Mouse (Mus musculus) WW6 (cell line): ENCODE measurements at regions not wholly inside any gene's neighbourhood (a gene's known extent, or its start where the extent isn't known, plus 50 kb on each side); places are given as distances from the start of the nearest gene placed in this dataset.
"Not testable (repeated sequence)": the region's sequence is repeated elsewhere in the genome, so short reads cannot be mapped to it uniquely, and the experiment has no call there.

Experiments used
- DNase-seq: peaks from one replicate; pipeline ENCODE4 v3.0.0-alpha.2; 2013; ENCODE audit warnings: low read depth, low spot score

- no peak for DNase-seq
Observed at GRCm38 (mm10) chr7:83394156-83394555, 190.6 kb upstream of the Tmc3 start.

- no peak for DNase-seq
Observed at GRCm38 (mm10) chr7:83399668-83400067, 185.1 kb upstream of the Tmc3 start.

- no peak for DNase-seq
Observed at GRCm38 (mm10) chr7:83401001-83401400, 183.7 kb upstream of the Tmc3 start.

DNA sequence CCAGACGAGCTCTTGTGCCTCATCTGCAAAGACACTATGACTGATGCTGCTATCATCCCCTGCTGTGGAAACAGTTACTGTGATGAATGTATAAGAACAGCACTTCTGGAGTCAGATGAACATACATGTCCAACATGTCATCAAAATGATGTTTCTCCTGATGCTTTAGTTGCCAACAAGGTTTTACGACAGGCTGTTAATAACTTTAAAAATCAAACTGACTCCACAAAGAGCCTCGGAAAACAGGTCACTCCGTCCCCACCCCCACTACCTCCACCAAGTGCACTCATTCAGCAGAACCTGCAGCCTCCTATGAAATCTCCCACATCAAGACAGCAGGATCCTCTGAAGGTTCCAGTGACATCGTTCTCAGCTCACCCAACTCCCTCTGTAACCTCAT, 172.0 kb upstream of the Tmc3 start:
- not testable (repeated sequence) for DNase-seq

DNA sequence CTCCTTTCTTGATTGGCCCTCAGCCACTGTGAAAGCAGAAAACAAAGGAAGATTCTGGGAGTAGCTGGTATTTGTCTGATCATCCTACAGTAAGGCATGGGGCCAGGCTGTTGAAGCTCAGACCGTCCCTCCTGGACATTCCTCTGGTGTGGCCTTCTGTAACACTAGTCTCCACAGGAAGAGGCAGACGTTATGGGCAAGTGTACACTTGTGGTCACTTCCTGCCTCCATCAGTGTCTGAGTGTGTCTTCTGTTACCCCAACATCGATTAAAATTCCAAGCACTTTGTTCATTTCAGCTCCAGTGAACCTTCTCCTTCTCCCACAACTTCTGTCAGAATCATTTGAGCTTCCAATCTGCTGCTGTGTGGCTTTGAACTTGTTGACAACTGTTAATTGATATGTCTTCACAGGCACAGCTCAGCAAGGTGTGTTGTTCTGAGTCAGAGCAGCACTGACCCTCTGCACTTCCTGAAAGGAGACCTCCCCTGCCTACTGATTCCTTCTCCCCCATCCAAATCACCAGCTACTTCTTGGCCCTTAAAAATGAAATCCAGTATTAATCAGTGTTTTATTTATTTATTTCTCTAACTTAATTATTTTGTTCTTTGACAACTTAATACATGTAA, 154.7 kb upstream of the Tmc3 start:
- DNase-seq: no peak

GRCm38 (mm10) chr7:83431094-83431493, 153.6 kb upstream of the Tmc3 start:
- DNase-seq: no peak

GRCm38 (mm10) chr7:83432843-83433242, 151.9 kb upstream of the Tmc3 start:
- DNase-seq: no peak

GRCm38 (mm10) chr7:83433959-83434715, 150.6 kb upstream of the Tmc3 start:
- DNase-seq: no peak

- no peak for DNase-seq
Observed at GRCm38 (mm10) chr7:83438538-83439393, 146.0 kb upstream of the Tmc3 start.

- DNase-seq: no peak
Observed at GRCm38 (mm10) chr7:83443596-83444278, 141.0 kb upstream of the Tmc3 start.

DNA sequence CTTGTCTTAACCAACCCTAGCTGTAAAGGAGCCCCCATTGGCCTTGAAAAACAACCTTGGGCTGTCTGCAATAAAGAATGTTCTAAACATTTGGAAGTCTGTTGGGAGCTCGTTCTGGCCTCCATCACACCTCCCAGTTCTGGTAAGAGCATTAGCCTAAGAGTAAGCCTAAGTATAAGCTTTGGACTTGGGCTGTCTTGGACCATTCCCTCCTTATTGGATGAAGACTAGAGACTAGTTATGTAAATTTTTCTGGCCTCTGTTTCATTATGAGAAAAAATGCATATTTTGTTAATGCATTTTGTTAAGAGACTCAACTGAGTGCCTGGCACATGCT, 140.5 kb upstream of the Tmc3 start:
- no peak for DNase-seq

DNA sequence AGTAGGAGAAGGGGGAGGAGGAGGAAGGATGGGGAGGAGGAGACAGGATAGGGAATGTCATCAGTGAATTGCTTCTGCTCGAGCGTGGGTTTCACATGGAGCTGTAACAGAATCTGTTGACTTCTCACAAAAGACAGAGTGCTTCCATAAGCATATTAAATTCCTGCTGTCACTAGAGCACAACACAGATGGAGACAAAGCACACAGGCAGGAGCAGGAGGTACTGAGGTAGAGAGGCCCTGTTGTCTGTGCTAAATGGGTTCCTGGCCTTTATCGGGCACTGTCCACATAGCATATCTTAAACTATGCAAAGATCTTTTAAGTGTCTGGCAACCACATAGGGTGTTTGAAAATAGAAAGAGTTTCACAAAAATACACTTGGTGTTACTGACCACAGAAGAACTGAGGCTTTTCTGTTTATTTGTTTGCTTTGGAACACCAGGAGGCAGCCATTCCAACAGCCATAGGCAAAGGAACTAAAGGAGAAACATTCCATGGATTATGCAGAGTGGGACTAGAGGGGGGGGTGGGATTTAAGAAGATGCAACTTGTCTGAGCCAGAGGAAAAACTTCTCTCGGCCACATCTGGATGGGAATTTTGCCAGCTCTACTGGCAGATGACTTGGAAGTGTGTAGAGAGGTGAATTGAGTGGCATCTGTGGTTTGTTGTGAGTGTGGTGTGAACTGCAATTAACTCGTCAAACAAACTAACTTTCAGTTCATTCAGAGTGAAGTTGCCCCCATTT, 139.4 kb upstream of the Tmc3 start:
- no peak for DNase-seq

DNA sequence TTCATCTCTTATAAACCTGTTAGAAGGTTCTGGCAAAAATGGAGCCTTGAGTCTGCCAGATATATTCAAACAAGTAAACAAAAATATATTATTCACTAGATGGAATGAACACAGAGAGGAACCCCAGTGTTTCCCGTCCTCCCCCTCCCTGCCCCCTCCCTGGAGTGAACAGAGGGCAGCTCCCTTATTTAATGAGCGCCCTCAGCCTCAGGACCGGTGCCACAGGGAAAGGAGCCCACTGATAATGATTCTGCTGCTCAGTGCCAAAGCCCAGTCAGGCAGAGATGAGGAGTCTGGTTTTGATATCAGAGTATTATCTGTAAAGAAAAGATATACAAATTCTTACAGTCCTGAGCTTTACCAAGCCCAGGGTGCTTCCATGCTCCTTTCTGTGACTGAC, 134.4 kb upstream of the Tmc3 start:
- DNase-seq: no peak

DNA sequence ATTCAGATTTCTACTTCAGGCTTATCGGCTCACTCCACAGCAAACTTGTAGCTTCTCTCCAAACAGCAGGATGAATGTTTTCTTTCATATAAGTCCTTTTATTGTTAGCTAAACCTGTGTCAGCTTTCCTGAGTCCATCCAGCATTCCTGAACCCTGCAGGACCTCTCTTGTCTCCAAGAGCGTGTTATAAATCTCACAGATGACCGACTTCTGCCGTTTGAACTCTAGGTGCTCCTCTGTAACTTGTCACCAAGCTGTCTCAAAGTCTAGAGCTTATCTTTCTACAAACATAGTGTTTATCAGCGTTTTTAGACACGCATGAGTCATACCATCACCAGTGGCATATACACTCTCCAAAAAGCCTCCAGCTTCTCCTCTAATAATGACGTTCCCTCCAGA, 132.4 kb upstream of the Tmc3 start:
- no peak for DNase-seq

- no peak for DNase-seq
Observed at GRCm38 (mm10) chr7:83459520-83459919, 125.2 kb upstream of the Tmc3 start.

- DNase-seq: no peak
Observed at GRCm38 (mm10) chr7:83467006-83467405, 117.7 kb upstream of the Tmc3 start.

GRCm38 (mm10) chr7:83469856-83470255, 114.9 kb upstream of the Tmc3 start:
- not testable (repeated sequence) for DNase-seq

DNA sequence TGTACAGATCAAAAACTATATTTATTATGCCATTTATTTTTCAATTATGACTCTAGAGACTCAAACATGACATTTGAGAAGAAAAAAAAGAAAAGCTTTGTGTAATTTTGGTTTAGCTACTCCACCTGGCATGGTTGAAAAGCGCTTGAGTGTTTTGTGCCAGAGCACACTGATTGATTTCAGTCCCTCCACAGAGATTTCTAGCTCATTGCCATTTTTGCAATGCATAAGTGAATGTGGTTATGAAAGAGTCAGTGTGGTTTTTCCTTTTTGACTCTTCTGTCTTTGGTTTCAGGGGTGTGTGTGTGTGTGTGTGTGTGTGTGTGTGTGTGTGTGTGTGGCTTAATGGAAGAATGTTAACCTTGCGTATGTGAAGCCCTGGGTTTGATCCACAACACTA, 113.6 kb upstream of the Tmc3 start:
- no peak for DNase-seq

GRCm38 (mm10) chr7:83474471-83474870, 110.3 kb upstream of the Tmc3 start:
- DNase-seq: no peak

DNA sequence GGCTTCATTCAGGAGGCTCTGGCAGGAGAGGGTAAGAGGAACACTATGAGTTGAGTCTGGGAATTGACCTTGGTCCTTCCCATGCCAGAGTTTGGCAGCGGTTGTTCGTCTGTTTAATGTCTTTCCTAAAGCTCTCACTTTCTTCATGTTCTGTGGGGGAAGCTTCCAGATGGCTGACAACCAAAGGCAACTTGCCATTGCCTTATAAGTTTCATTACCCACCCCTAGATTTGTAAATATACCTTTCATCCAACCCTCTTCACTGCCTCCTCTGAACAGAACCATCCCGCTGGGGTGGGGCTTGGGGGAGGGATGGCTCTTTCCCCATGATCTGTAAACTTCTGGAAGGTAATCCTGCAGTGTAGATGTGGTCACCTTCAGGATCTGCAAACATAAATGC, 109.7 kb upstream of the Tmc3 start:
- no peak for DNase-seq

DNA sequence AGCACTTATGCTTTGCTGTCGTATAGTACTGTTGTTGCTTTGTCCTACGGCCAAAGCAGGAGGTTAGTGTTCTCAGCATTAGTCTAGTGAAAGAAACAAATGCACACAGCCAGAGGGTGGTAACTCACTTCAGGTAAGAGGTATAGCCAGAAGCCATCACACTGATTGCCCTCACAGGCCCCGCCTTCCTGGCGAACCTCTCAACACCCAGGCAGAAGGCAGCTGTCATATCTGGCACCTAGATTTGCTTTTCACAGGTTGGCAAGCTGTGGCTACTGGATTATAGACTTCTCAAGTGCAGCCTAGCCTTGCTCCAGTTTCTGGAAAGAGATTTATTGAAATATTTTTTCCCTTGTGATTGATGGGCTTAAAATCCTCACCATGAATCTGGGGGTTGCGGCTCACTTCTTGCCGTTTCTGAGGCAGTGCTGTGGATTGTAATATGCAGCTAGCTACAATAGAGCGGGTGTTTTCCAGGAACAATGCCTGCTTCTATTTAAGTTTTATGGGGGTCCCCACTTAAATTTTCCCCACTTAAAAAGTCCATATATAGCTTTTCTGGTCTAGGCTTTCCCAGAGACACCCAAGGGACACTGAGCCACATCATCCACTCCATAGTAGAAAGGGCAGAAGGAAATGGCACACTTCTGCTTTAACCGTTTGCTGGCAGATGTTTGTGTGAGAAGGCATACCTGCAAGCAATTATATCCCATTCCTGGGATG, 109.1 kb upstream of the Tmc3 start:
- no peak for DNase-seq
